In the genomic region with DNA sequence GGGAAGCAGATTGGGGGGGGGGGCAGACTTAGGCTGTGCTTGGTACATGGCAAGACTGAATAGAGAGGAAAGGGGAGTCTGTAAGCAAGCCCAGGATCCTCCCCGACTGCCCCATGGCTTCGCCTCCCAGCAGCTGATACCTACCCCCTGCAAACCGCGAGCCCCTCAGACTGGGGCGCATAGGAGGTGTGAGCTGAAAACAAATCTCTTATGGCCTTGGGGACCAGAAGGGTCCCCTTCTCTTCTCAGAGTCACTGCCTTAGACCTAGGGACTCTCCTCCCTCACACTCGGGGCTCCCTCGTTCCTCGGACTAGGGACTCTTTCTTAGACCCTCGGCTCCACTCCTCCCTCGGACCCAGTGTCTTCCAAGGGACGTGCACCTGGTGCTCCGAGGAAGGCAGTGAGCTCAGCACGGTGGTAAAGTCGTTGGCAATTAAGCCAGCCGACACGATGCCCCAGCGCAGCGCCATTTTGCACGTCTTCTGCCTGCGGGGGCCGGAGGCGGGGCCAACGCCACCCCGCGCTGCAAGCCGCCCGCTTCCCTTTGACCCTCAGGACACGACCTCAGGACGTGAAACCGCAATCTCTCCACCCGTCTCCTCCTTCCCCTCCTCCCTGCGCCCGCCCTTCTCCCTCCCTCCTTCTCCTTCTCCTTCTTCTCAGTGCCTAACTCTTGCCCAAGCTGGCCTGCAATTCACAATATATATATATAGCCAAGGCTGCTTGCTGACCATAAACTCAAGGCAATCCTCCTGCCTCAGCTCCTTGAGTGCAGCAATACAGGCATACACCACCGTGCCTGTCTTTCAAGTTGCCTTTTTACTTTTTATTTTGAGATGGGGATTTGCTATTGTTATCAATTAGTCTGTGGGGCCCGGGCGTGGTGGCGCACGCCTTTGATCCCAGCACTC, we compare ENCODE assay signal across 8 mouse cellular contexts. TPM values are rescaled to one million over a fixed set of nuclear protein-coding genes. Genes with fewer than 3 reads are reported as not detected.
DNase-seq lines count a peak whose midpoint lies in the region; ATAC-seq and TF ChIP-seq lines count a peak whose summit lies in the region.

A gene (minus strand): TSS at position 513 of the 912 bp plus-strand sequence.

- H3K4me3 ChIP-seq in embryonic facial prominence, embryonic 11.5 days (ENCODE audit: low read depth, low read length): peak within 1 kb of the TSS; percentile 38
- H3K4me3 ChIP-seq in heart, embryonic 10.5 days: peak within 1 kb of the TSS; percentile 70
- peak within 1 kb of the TSS; percentile 60 for H3K4me3 ChIP-seq in liver, postnatal 0 days (ENCODE audit: low read depth, low read length)
- peak within 1 kb of the TSS; percentile 43 for H3K4me3 ChIP-seq in stomach, postnatal 0 days (ENCODE audit: low read depth, low read length)

- H3K4me2 ChIP-seq in embryonic facial prominence, embryonic 11.5 days (ENCODE audit: low read depth, low read length): peak within 1 kb of the TSS; percentile 72
- peak within 1 kb of the TSS; percentile 82 for H3K4me2 ChIP-seq in liver, postnatal 0 days (ENCODE audit: low read depth, low read length)
- peak within 1 kb of the TSS; percentile 61 for H3K4me2 ChIP-seq in stomach, postnatal 0 days (replicated peaks; ENCODE audit: low read depth)

- peak; percentile 46; the same call in 1 of the 2 replicates for ATAC-seq in embryonic facial prominence, embryonic 11.5 days (replicated peaks; ENCODE audit: insufficient number of reproducible peaks, low FRiP score, low TSS enrichment, low read depth)
- peak; percentile 50 for ATAC-seq in liver, postnatal 0 days
- peak; percentile 51 for ATAC-seq in stomach, postnatal 0 days (ENCODE audit: low FRiP score, low TSS enrichment)

- no peak for TF ChIP-seq EP300 in liver, postnatal 0 days (IDR thresholded peaks at IDR 0.05; ENCODE audit: low read depth)
- no peak for TF ChIP-seq EP300 in stomach, postnatal 0 days (optimal IDR thresholded peaks at IDR 0.05)

- H3K9me3 ChIP-seq in embryonic facial prominence, embryonic 11.5 days (replicated peaks; ENCODE audit: control insufficient read depth, low read length): no peaks in the 10 kb centered on the region
- no peaks in the 10 kb centered on the region for H3K9me3 ChIP-seq in heart, embryonic 10.5 days
- no peaks in the 10 kb centered on the region for H3K9me3 ChIP-seq in liver, postnatal 0 days (ENCODE audit: low read length)
- H3K9me3 ChIP-seq in stomach, postnatal 0 days (ENCODE audit: control insufficient read depth, low read length): no peaks in the 10 kb centered on the region

- 8% methylated on average over 37 of the region's 38 CpGs for WGBS in embryonic facial prominence, embryonic 11.5 days
- WGBS in heart, embryonic 10.5 days: 5% methylated on average over 38 of the region's 38 CpGs
- WGBS in liver, postnatal 0 days (ENCODE audit: insufficient replicate concordance): 7% methylated on average over 38 of the region's 38 CpGs
- 12% methylated on average over 38 of the region's 38 CpGs for WGBS in stomach, postnatal 0 days

- no peaks in the 10 kb centered on the region for H3K27me3 ChIP-seq in embryonic facial prominence, embryonic 11.5 days (ENCODE audit: control insufficient read depth, insufficient read depth, low read length)
- H3K27me3 ChIP-seq in heart, embryonic 10.5 days (ENCODE audit: insufficient read depth, poor library complexity, severe bottlenecking): no peaks in the 10 kb centered on the region
- H3K27me3 ChIP-seq in liver, postnatal 0 days (ENCODE audit: insufficient read depth, low read length): no peaks in the 10 kb centered on the region
- no peaks in the 10 kb centered on the region for H3K27me3 ChIP-seq in stomach, postnatal 0 days (ENCODE audit: control insufficient read depth, insufficient read depth, low read length)

- peak within 1 kb of the TSS; percentile 65; the same call in 1 of the 2 replicates for H3K27ac ChIP-seq in embryonic facial prominence, embryonic 11.5 days (replicated peaks; ENCODE audit: low read depth, low read length)
- peak within 1 kb of the TSS; percentile 92 for H3K27ac ChIP-seq in heart, embryonic 10.5 days
- peak within 1 kb of the TSS; percentile 87 for H3K27ac ChIP-seq in liver, postnatal 0 days (ENCODE audit: low read depth)
- peak within 1 kb of the TSS; percentile 61 for H3K27ac ChIP-seq in stomach, postnatal 0 days (replicated peaks)

- TF ChIP-seq CTCF in liver, postnatal 0 days (IDR thresholded peaks at IDR 0.05; ENCODE audit: low read depth): no peak
- TF ChIP-seq CTCF in stomach, postnatal 0 days (IDR thresholded peaks at IDR 0.05; ENCODE audit: low read depth): no peak

- H3K4me1 ChIP-seq in embryonic facial prominence, embryonic 11.5 days (ENCODE audit: control insufficient read depth, insufficient read depth, low read length): no peaks in the 10 kb centered on the region; the same call in 1 of the 2 replicates
- H3K4me1 ChIP-seq in heart, embryonic 10.5 days: peaks cover 40% of the 10 kb centered on the region
- H3K4me1 ChIP-seq in liver, postnatal 0 days (ENCODE audit: insufficient read depth): peaks cover 42% of the 10 kb centered on the region
- H3K4me1 ChIP-seq in stomach, postnatal 0 days (replicated peaks; ENCODE audit: control insufficient read depth, insufficient read depth): no peaks in the 10 kb centered on the region

- DNase-seq in left cerebral cortex, adult 18-20 months (ENCODE audit: low spot score in 2 of 2): peak; percentile 47 to 49
- no peak for DNase-seq in left cerebral cortex, adult 8-10 months (ENCODE audit: low spot score in 2 of 2)
- DNase-seq in embryonic facial prominence, embryonic 11.5 days (ENCODE audit: low spot score): peak; percentile 60
- peak; percentile 87 for DNase-seq in heart, embryonic 10.5 days (ENCODE audit: low spot score)
- peak; percentile 58 to 61 for DNase-seq in kidney, adult 8-10 months
- peak; percentile 78 for DNase-seq in liver, postnatal 0 days
- peak; percentile 71 for DNase-seq in neural tube, embryonic 10.5 days (ENCODE audit: extremely low spot score, low spot score)
- peak; percentile 54 for DNase-seq in stomach, postnatal 0 days (ENCODE audit: low spot score)

- H3K9ac ChIP-seq in embryonic facial prominence, embryonic 11.5 days (replicated peaks; ENCODE audit: low read length): peak within 1 kb of the TSS; percentile 67
- peak within 1 kb of the TSS; percentile 74 for H3K9ac ChIP-seq in liver, postnatal 0 days (replicated peaks)
- peak within 1 kb of the TSS; percentile 59 for H3K9ac ChIP-seq in stomach, postnatal 0 days (ENCODE audit: low read length)

- H3K36me3 ChIP-seq in embryonic facial prominence, embryonic 11.5 days (replicated peaks; ENCODE audit: control insufficient read depth, insufficient read depth, low read depth, low read length): no peaks in the 10 kb centered on the region
- H3K36me3 ChIP-seq in heart, embryonic 10.5 days: peaks cover 20% of the 10 kb centered on the region
- peaks cover 12% of the 10 kb centered on the region for H3K36me3 ChIP-seq in liver, postnatal 0 days (replicated peaks; ENCODE audit: insufficient read depth, low read length)
- 0 out of 2 replicates have a peak, but pooled peaks cover under 1% of the 10 kb centered on the region for H3K36me3 ChIP-seq in stomach, postnatal 0 days (ENCODE audit: control insufficient read depth, insufficient read depth, low read length)

RNA-seq across cellular contexts. Expression of the gene that starts here (rescaled TPM):
- total RNA-seq in left cerebral cortex, adult 18-20 months (2021): 1 to 10 TPM; 3.9 to 4.7 TPM
- total RNA-seq in left cerebral cortex, adult 8-10 months (2022): 1 to 10 TPM; 5.9 to 7.0 (median 6.3) TPM
- 2.6 and 3.1 TPM in 2 replicates for polyA plus RNA-seq in embryonic facial prominence, embryonic 11.5 days (2014; fragmentation: Nextera tagmentation; extraction: Ambion mirVana)
- polyA plus RNA-seq in heart, embryonic 10.5 days (2016; fragmentation: Nextera tagmentation; extraction: Ambion mirVana): 5.8 and 6.1 TPM in 2 replicates
- polyA plus RNA-seq in liver, postnatal 0 days (2015; fragmentation: Nextera tagmentation; extraction: Ambion mirVana): 8.4 and 9.5 TPM in 2 replicates
- polyA plus RNA-seq in stomach, postnatal 0 days (2015; fragmentation: Nextera tagmentation; extraction: Ambion mirVana): 1.1 and 1.3 TPM in 2 replicates

Comparison
In these comparisons a context has a peak if more than half of its experiments do, and no peak if none do; other contexts are left out.
1. DNase-seq: peak in left cerebral cortex, adult 18-20 months (2 of 2), embryonic facial prominence, embryonic 11.5 days (single experiment), heart, embryonic 10.5 days (single experiment), kidney, adult 8-10 months (2 of 2), liver, postnatal 0 days (single experiment), neural tube, embryonic 10.5 days (single experiment) and stomach, postnatal 0 days (single experiment); none in left cerebral cortex, adult 8-10 months (0 of 2).
2. Peak in every context shown above with its lines, with median percentiles within 50 percentile points of each other: ATAC-seq, H3K27ac ChIP-seq, H3K4me2 ChIP-seq, H3K4me3 ChIP-seq and H3K9ac ChIP-seq.